Mouse (Mus musculus) adrenal gland, adult 8-10 months (tissue): ENCODE data around the gene Pla2g5. TPM values are rescaled to one million over a fixed set of nuclear protein-coding genes. Genes with fewer than 3 reads are reported as not detected.
"Not testable (repeated sequence)": the region's sequence is repeated elsewhere in the genome, so short reads cannot be mapped to it uniquely, and the experiment has no call there.

ENCODE experiments used
- DNase-seq: peaks from one replicate; pipeline ENCODE4 v3.0.0; 2022
- total RNA-seq, 4 experiments: library from RNA; stranded (reverse); gene quantifications; 2 replicates each; pipeline ENCODE4 v1.2.4; 2022

Pla2g5 gene
- 10 to 100 TPM; 13.3 to 43.8 (median 24.8) TPM for total RNA-seq

GRCm38 (mm10) chr4:138863344-138863998 lies at the start of gene Pla2g5:
Gene Pla2g5, minus strand, starts transcription at chr4:138863482.
- DNase-seq = no peak

GRCm38 (mm10) chr4:138905624-138906337 lies 42.5 kb upstream of the Pla2g5 start:
- DNase-seq = no peak

- DNase-seq = no peak
These were observed 36.1 kb upstream of the Pla2g5 start for GRCm38 (mm10) chr4:138899361-138899760.

- not testable (repeated sequence) for DNase-seq
These were observed 30.5 kb upstream of the Pla2g5 start for GRCm38 (mm10) chr4:138893789-138894188.

GRCm38 (mm10) chr4:138892655-138893054 lies 29.4 kb upstream of the Pla2g5 start:
- no peak for DNase-seq

- no peak for DNase-seq
These were observed 26.4 kb upstream of the Pla2g5 start for GRCm38 (mm10) chr4:138889635-138890034.

GRCm38 (mm10) chr4:138889165-138889564 lies 25.9 kb upstream of the Pla2g5 start:
- DNase-seq = no peak

GRCm38 (mm10) chr4:138884261-138884660 lies 21.0 kb upstream of the Pla2g5 start:
- DNase-seq = peak; percentile 71

- no peak for DNase-seq
These were observed 18.9 kb upstream of the Pla2g5 start for GRCm38 (mm10) chr4:138882179-138882578.

GRCm38 (mm10) chr4:138880811-138881584 lies 17.7 kb upstream of the Pla2g5 start:
- no peak for DNase-seq

- DNase-seq = no peak
These were observed 16.5 kb upstream of the Pla2g5 start for GRCm38 (mm10) chr4:138879808-138880207.

GRCm38 (mm10) chr4:138878783-138879182 lies 15.5 kb upstream of the Pla2g5 start:
- DNase-seq = no peak

- no peak for DNase-seq
These were observed 14.4 kb upstream of the Pla2g5 start, which contains the start of gene Pla2g2e for GRCm38 (mm10) chr4:138877731-138878130. Gene Pla2g2e, plus strand, starts transcription at chr4:138877942.

GRCm38 (mm10) chr4:138875986-138876385 lies 12.7 kb upstream of the Pla2g5 start:
- DNase-seq = no peak

GRCm38 (mm10) chr4:138875275-138875674 lies 12.0 kb upstream of the Pla2g5 start:
- not testable (repeated sequence) for DNase-seq

GRCm38 (mm10) chr4:138873864-138874263 lies 10.6 kb upstream of the Pla2g5 start, which contains the start of gene Gm13030:
Gene Gm13030, minus strand, starts transcription at chr4:138873964.
- no peak for DNase-seq

- no peak for DNase-seq
These were observed 5.4 kb upstream of the Pla2g5 start for GRCm38 (mm10) chr4:138868666-138869065.

GRCm38 (mm10) chr4:138866413-138866812 lies 3.1 kb upstream of the Pla2g5 start:
- peak; percentile 55 for DNase-seq

GRCm38 (mm10) chr4:138865991-138866390 lies 2.7 kb upstream of the Pla2g5 start:
- DNase-seq = no peak

GRCm38 (mm10) chr4:138865092-138865491 lies 1.8 kb upstream of the Pla2g5 start:
- no peak for DNase-seq

GRCm38 (mm10) chr4:138859728-138860127 lies 3.6 kb downstream of the Pla2g5 start:
- no peak for DNase-seq

GRCm38 (mm10) chr4:138859245-138859644 lies 4.0 kb downstream of the Pla2g5 start:
- no peak for DNase-seq

- no peak for DNase-seq
These were observed 4.8 kb downstream of the Pla2g5 start for GRCm38 (mm10) chr4:138858446-138858845.
